Mouse (Mus musculus) B cell, adult 67 days (primary cell): Measurements from ENCODE around the gene Nme8. TPM values are rescaled to one million over a fixed set of nuclear protein-coding genes. Genes with fewer than 3 reads are reported as not detected.

Source experiments
- total RNA-seq, 2 experiments: library from RNA; stranded (reverse); gene quantifications; 4 replicates each; pipeline ENCODE4 v1.2.4; 2023

The Nme8 gene
- total RNA-seq = not detected

GRCm38 (mm10) chr13:19697790-19698189 is at the start of gene Nme8:
Gene Nme8, minus strand, starts transcription at chr13:19697794.

GRCm38 (mm10) chr13:19622573-19623227 is 74.9 kb downstream of the Nme8 start, which contains the start of gene Sfrp4:
Gene Sfrp4, plus strand, starts transcription at chr13:19623104.

DNA sequence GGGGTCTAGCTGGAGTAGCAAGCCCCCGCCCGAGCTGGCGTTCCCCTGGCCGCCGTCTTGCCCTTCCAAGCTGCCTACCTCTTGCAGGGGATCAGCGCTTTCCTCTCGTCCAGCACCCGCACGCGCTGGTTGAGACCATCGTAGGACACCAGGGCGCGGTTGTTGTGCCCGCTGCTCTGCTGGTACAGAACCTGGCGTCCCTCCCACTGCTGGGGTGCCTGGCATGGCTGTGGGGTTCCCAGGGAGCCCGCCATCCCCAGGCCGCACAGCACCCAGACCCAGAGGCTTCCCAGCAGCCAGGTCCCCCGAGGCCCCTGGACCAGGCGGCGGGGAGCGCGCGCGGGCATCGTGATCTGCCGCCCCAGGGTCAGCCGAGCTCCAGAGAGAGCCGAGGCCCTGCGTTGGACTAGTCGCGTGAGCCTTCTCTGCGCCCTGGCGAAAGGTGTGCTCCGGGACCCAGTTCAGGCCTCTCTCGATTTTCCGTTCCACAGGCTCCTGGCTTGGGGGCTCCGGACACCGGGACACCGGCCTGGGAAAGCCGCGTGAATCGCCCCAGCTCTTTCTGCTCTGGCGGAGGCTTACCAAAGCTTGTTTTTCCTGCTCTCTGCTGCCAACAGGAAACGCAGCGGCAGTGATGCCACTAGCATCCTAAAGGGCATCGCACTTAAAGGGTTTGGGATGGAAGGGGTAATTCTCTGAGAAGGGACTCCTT is 78.2 kb downstream of the Nme8 start, which contains the start of gene Epdr1:
Gene Epdr1 (minus strand): TSS at position 712 of the 712 bp plus-strand sequence.

Other genes with a start within 250 kb of the Nme8 start
- not detected for gene Epdr1, start 77.9 kb downstream of the Nme8 start, total RNA-seq
- gene Sfrp4, start 74.7 kb downstream of the Nme8 start, total RNA-seq = not detected
- under 1 TPM in 1 of 2 experiments, not detected in 1; 0.26 TPM for gene Gpr141, start 126.5 kb upstream of the Nme8 start, total RNA-seq